Mouse (Mus musculus) heart, adult 2 months (tissue): ENCODE measurements around the gene C2cd4a. TPM values are rescaled to one million over a fixed set of nuclear protein-coding genes. Genes with fewer than 3 reads are reported as not detected.

Source experiments
- DNase-seq, 2 experiments: peaks; one replicate each; pipeline ENCODE4 v3.0.0; 2021
- H3K27ac ChIP-seq: fragments of 200-600 bp; 2 replicates; pipeline ENCODE4 v1.8.1; 2022
- H3K27me3 ChIP-seq: fragments of 200-500 bp; 2 replicates; pipeline ENCODE4 v1.6.1; 2012; ENCODE audit warnings: mild to moderate bottlenecking, low read length, inconsistent platforms, mixed read lengths; ENCODE audit not compliant: control insufficient read depth, insufficient read depth
- H3K36me3 ChIP-seq: fragments of 200-500 bp; 2 replicates; pipeline ENCODE4 v1.6.1; 2012; ENCODE audit warnings: low read length, inconsistent platforms; ENCODE audit not compliant: control insufficient read depth, insufficient read depth
- H3K4me1 ChIP-seq: fragments of 200-500 bp; 2 replicates; pipeline ENCODE4 v1.6.1; 2011; ENCODE audit warnings: low read length; ENCODE audit not compliant: control insufficient read depth, insufficient read depth
- H3K4me3 ChIP-seq: fragments of 200-600 bp; 2 replicates; pipeline ENCODE4 v1.8.1; 2022
- H3K79me2 ChIP-seq: fragments of 200-500 bp; replicated peaks from 2 replicates; pipeline ENCODE4 v1.6.1; 2012; ENCODE audit warnings: mild to moderate bottlenecking, inconsistent platforms, low read length, moderate library complexity, mixed read lengths; ENCODE audit not compliant: control insufficient read depth, insufficient read depth
- H3K9ac ChIP-seq: fragments of 200-500 bp; 2 replicates; pipeline ENCODE4 v1.6.1; 2012; ENCODE audit warnings: low read depth, mild to moderate bottlenecking, control low read depth, inconsistent platforms, low read length, mixed read lengths
- CTCF ChIP-seq: fragments of 200-600 bp; IDR thresholded peaks from 2 replicates; pipeline ENCODE4 v1.8.1; 2022; ENCODE audit warnings: antibody characterized with exemption, mild to moderate bottlenecking, moderate library complexity
- EP300 ChIP-seq: fragments of 200-500 bp; IDR thresholded peaks from 2 replicates; pipeline ENCODE4 v1.6.1; 2011; ENCODE audit warnings: low read depth, low read length, control low read depth; ENCODE audit not compliant: insufficient read depth
- POLR2A ChIP-seq: fragments of 200-500 bp; IDR thresholded peaks from 2 replicates; pipeline ENCODE4 v1.6.1; 2011; ENCODE audit warnings: mild to moderate bottlenecking, low read depth, low read length, control low read depth; ENCODE audit not compliant: insufficient read depth
- WGBS: fragments of 180-500 bp; shearing (Covaris S2); methylation state at CpG from one replicate; pipeline ENCODE4 v1.1.7; 2018; 5-methylcytosine and 5-hydroxymethylcytosine counted together
- intact Hi-C: fragments of 180-260 bp; cut with DNase I; formaldehyde crosslinking; loops from one replicate; pipeline ENCODE4 v1.15.1; 2025
- polyA plus RNA-seq: library from polyadenylated mRNA; depleted of rRNA; stranded (reverse); fragments of >200 nt; gene quantifications from 2 replicates; pipeline ENCODE4 v1.2.3, GENCODE M21; 2012
- total RNA-seq, 2 experiments: library from RNA; stranded (reverse); gene quantifications; 2 replicates each; pipeline ENCODE4 v1.2.3; 2021

C2cd4a gene
- total and polyA plus RNA-seq, 3 experiments, result 0.08 TPM; not detected in 2

- 68% methylated on average over 4 of the region's 4 CpGs for WGBS
- H3K4me1 ChIP-seq, result peaks cover 19% of the 10 kb centered on the region
- intact Hi-C loops, result no loop called here
- H3K9ac ChIP-seq, result no peak overlapping the region
- TF ChIP-seq POLR2A (no peak), EP300 (no peak), CTCF (no peak)
- DNase-seq, result no peak
- H3K27me3 ChIP-seq, result no peaks in the 10 kb centered on the region
- no peak overlapping the region for H3K4me3 ChIP-seq
- 0 out of 2 replicates have a peak overlapping the region, but pooled peaks have one; percentile 20 for H3K27ac ChIP-seq
- H3K36me3 ChIP-seq, result no peaks in the 10 kb centered on the region; the same call in 1 of the 2 replicates
- H3K79me2 ChIP-seq, result peaks cover 5% of the 10 kb centered on the region
These were observed 12.9 kb upstream of the C2cd4a start for GRCm38 (mm10) chr9:67845012-67845411.

- Histone ChIP-seq H3K27ac (peak overlapping the region; percentile 6; the same call in 1 of the 2 replicates), H3K79me2 (0 out of 2 replicates have a peak, but pooled peaks cover 2% of the 10 kb centered on the region), H3K4me1 (peaks cover 18% of the 10 kb centered on the region), H3K4me3 (no peak overlapping the region), H3K9ac (no peak overlapping the region), H3K27me3 (no peaks in the 10 kb centered on the region), H3K36me3 (no peaks in the 10 kb centered on the region; the same call in 1 of the 2 replicates)
- WGBS, result 14% methylated on average over 5 of the region's 5 CpGs
- TF ChIP-seq EP300, result no peak
- no peak for TF ChIP-seq CTCF
- no peak for TF ChIP-seq POLR2A
- intact Hi-C loops, result no loop called here
- no peak for DNase-seq
These were observed 10.7 kb upstream of the C2cd4a start for GRCm38 (mm10) chr9:67842797-67843196.

- peak; percentile 88 to 89 for DNase-seq
- no peak for TF ChIP-seq EP300
- TF ChIP-seq POLR2A, result peak; percentile 83
- no peak; the same call in 1 of the 2 replicates for TF ChIP-seq CTCF
- intact Hi-C loops, result no loop called here
- WGBS, result under 1% methylated on average over 50 of the region's 53 CpGs
- no peaks in the 10 kb centered on the region for H3K27me3 ChIP-seq
- peaks cover 7% of the 10 kb centered on the region for H3K4me1 ChIP-seq
- H3K4me3 ChIP-seq, result peak within 1 kb of the TSS; percentile 88
- 0 out of 2 replicates have a peak, but pooled peaks cover 2% of the 10 kb centered on the region for H3K79me2 ChIP-seq
- H3K27ac ChIP-seq, result peak within 1 kb of the TSS; percentile 85
- no peaks in the 10 kb centered on the region; the same call in 1 of the 2 replicates for H3K36me3 ChIP-seq
- peak within 1 kb of the TSS; percentile 83 for H3K9ac ChIP-seq
These were observed 8.1 kb upstream of the C2cd4a start, which contains the start of gene Vps13c for GRCm38 (mm10) chr9:67839981-67840859. Vps13c (plus strand) TSS chr9:67840396.

GRCm38 (mm10) chr9:67837311-67837710 lies 5.2 kb upstream of the C2cd4a start:
- H3K4me3 ChIP-seq, result no peak overlapping the region
- H3K27ac ChIP-seq, result no peak overlapping the region
- no peaks in the 10 kb centered on the region for H3K36me3 ChIP-seq
- no peaks in the 10 kb centered on the region; the same call in 1 of the 2 replicates for H3K4me1 ChIP-seq
- intact Hi-C loops, result no loop called here
- H3K27me3 ChIP-seq, result no peaks in the 10 kb centered on the region
- H3K79me2 ChIP-seq, result 0 out of 2 replicates have a peak, but pooled peaks cover 2% of the 10 kb centered on the region
- DNase-seq, result no peak
- no peak for TF ChIP-seq POLR2A
- no peak for TF ChIP-seq CTCF
- no peak for TF ChIP-seq EP300
- no peak overlapping the region for H3K9ac ChIP-seq
- WGBS, result 78% methylated on average over 2 of the region's 2 CpGs

GRCm38 (mm10) chr9:67834535-67834934 lies 2.4 kb upstream of the C2cd4a start:
- 82% methylated on average over 5 of the region's 5 CpGs for WGBS
- no peak for DNase-seq
- TF ChIP-seq EP300 (no peak), CTCF (no peak), POLR2A (no peak)
- Histone ChIP-seq H3K4me3 (no peak overlapping the region), H3K9ac (no peak overlapping the region), H3K36me3 (no peaks in the 10 kb centered on the region), H3K27me3 (peaks cover 5% of the 10 kb centered on the region), H3K4me1 (peaks cover 3% of the 10 kb centered on the region), H3K79me2 (no peaks in the 10 kb centered on the region), H3K27ac (no peak overlapping the region)
- intact Hi-C loops, result no loop called here

GRCm38 (mm10) chr9:67831359-67832045 lies 628 bp downstream of the C2cd4a start:
- DNase-seq, result no peak
- Histone ChIP-seq H3K4me1 (peaks cover 3% of the 10 kb centered on the region), H3K4me3 (peak overlapping the region; percentile 46), H3K9ac (peak overlapping the region; percentile 49), H3K36me3 (no peaks in the 10 kb centered on the region), H3K27ac (no peak overlapping the region), H3K27me3 (peaks cover 5% of the 10 kb centered on the region), H3K79me2 (no peaks in the 10 kb centered on the region)
- WGBS, result 2% methylated on average over 57 of the region's 57 CpGs
- no peak for TF ChIP-seq POLR2A
- TF ChIP-seq CTCF, result no peak
- TF ChIP-seq EP300, result no peak
- intact Hi-C loops, result no loop called here
